Mouse (Mus musculus) Patski (cell line): ENCODE results near the gene Olfr1180. TPM values are rescaled to one million over a fixed set of nuclear protein-coding genes. Genes with fewer than 3 reads are reported as not detected.
"Not testable (repeated sequence)": the region's sequence is repeated elsewhere in the genome, so short reads cannot be mapped to it uniquely, and the experiment has no call there.

Experiments
- ATAC-seq: fragments of 100-300 bp; one replicate; pipeline ENCODE4 v1.8.0; 2021
- CTCF ChIA-PET: fragments of 350-600 bp; sonication (Branson Sonifier 250); formaldehyde crosslinking; loops from one replicate; lab custom pipeline; 2022; ENCODE audit warnings: inconsistent platforms; lab: Charles Lee
- POLR2A ChIA-PET: fragments of 350-600 bp; sonication (Branson Sonifier 250); formaldehyde crosslinking; loops from one replicate; lab custom pipeline; 2022; ENCODE audit warnings: antibody characterized with exemption, inconsistent platforms; lab: Charles Lee
- DNase-seq: peaks from one replicate; pipeline ENCODE4 v3.0.0-alpha.2; 2011; ENCODE audit warnings: low read depth, low spot score
- H3K27me3 ChIP-seq: fragments of 371-371 bp; one replicate; pipeline ENCODE4 v1.5.1; 2021
- CTCF ChIP-seq: fragments of 100-300 bp; IDR thresholded peaks from one replicate; pipeline ENCODE4 v1.5.1; 2021
- in situ Hi-C: fragments of 300-500 bp; cut with MboI; formaldehyde crosslinking; loops from 3 replicates; pipeline ENCODE4 v1.11.1; 2018; ENCODE audit warnings: low pct_unique_long_range_greater_than_20kb, mixed read lengths
- polyA plus RNA-seq: library from polyadenylated mRNA; unstranded; gene quantifications from one replicate; pipeline ENCODE4 v1.2.3, GENCODE M21; 2021

Olfr1180 gene
- not detected for polyA plus RNA-seq

DNA sequence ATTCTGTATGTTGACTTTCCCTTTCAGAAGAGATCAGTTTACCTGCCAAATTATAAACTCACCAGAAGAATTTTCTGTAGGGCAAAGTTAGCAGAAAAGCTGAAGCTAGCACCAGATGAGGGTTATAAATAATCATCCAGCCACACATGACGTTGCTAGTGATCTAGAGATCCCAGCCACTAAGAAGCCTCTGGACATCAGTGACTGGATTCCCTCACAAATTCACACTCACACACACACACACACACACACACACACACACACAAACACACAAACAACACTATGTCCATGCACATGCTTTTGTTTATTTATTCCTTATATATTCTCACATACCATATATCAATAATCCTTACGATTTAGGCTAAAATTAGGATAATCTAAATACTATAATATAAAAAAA lies at the start of gene Olfr1180:
Gene Olfr1180, minus strand, starts transcription at position 101 of the 400 bp plus-strand sequence.
- CTCF ChIA-PET, result no interaction called here
- in situ Hi-C loops, result no loop called here
- ATAC-seq (no peak), DNase-seq (no peak)
- TF ChIP-seq CTCF, result no peak
- POLR2A ChIA-PET, result no interaction called here
- no peaks in the 10 kb centered on the region for H3K27me3 ChIP-seq

DNA sequence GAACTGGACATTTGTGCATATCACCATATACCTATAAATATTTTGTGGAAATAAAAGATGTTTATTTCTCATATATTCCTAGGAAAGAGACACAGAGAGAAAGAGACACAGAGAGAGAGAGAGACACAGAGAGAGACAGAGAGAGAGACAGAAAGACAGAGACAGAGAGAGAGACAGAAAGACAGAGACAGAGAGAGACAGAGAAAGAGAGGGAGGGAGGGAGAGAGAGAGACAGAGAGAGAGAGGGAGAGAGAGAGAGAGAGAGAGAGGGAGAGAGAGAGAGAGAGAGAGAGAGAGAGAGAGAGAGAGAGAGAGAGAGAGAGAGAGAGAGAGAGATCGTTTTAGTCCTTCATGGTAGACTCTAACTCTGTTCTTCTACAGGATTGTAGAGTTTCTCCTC lies 35.6 kb upstream of the Olfr1180 start, which contains the start of gene Olfr1183:
Gene Olfr1183, plus strand, starts transcription at position 301 of the 400 bp plus-strand sequence.
- H3K27me3 ChIP-seq, ATAC-seq, DNase-seq, CTCF ChIA-PET, POLR2A ChIA-PET, in situ Hi-C loops: not testable (repeated sequence)

DNA sequence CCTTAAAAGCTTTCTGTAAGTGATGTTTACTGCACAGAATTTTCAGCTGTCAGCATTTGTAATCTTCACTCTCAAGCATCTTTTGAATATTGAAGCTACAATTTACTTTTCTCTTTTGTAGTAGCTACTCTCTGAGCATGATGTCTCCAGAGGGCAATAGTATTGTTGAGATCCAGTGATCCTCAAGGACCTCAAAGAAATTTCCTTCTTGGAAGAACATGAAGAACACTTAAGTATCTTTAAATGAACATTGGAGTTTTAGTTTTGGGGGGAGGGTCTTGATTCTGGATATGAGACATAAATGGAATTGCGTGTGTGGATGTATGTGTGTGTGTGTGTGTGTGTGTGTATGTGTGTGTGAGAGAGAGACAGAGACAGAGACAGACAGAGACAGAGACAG lies 30.1 kb upstream of the Olfr1180 start, which contains the start of gene Gm13757:
Gene Gm13757, minus strand, starts transcription at position 101 of the 400 bp plus-strand sequence.
- in situ Hi-C loops, result no loop called here
- no peaks in the 10 kb centered on the region for H3K27me3 ChIP-seq
- TF ChIP-seq CTCF, result no peak
- ChIA-PET POLR2A (no interaction called here), CTCF (no interaction called here)
- ATAC-seq (no peak), DNase-seq (no peak)

DNA sequence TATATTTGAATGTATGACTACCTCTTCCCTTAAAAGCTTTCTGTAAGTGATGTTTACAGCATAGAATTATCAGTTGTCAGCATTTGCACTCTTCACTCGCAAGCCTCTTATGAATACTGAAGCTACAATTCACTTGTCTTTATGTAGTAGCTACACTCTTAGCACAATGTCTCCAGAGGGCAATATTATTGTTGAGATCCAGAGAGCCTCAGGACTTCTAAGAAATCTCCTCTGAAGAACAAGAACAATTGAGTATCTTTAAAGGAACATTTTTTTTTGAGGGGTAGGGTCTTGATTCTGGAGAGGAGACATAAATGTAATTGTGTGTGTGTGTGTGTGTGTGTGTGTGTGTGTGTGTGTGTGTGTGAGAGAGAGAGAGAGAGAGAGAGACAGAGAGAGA lies 7.1 kb upstream of the Olfr1180 start, which contains the start of gene Olfr1181:
Gene Olfr1181, minus strand, starts transcription at position 101 of the 400 bp plus-strand sequence.
- no peaks in the 10 kb centered on the region for H3K27me3 ChIP-seq
- TF ChIP-seq CTCF, result no peak
- DNase-seq (no peak), ATAC-seq (no peak)
- in situ Hi-C loops, result no loop called here
- POLR2A ChIA-PET, result no interaction called here
- CTCF ChIA-PET, result no interaction called here

DNA sequence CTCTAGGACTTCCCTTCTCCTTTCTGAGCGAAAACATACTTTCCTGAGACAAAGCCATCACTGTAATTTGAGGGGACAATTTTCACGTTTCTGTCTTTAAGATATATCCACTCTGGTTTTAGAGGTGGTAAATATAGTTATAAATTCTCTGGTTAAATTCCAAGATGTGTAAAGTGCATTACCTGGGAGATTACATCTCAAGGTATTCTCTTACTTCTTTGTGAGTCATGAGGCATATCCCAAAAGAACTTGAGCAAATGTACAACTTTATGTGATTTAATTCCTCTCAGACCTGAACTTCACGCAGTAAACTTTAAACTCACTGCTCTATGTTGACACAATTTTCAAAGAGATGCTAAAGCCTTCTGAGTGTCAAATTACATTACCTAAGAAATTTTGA lies 12.6 kb downstream of the Olfr1180 start, which contains the start of gene Olfr1179:
Gene Olfr1179, minus strand, starts transcription at position 101 of the 400 bp plus-strand sequence.
- in situ Hi-C loops, result no loop called here
- ChIA-PET CTCF (interaction anchor here (1.6 kb wide), 2 partner anchors 8 to 10 kb away, joined by 3 read pairs; no protein-coding TSS in a partner anchor), POLR2A (no interaction called here)
- H3K27me3 ChIP-seq, result no peaks in the 10 kb centered on the region
- no peak for DNase-seq
- no peak for ATAC-seq
- no peak for TF ChIP-seq CTCF

GRCm38 (mm10) chr2:88386762-88387161 lies 32.2 kb downstream of the Olfr1180 start, which contains the start of gene Olfr1178:
TSS of gene Olfr1178 (plus strand) at chr2:88387062.
- in situ Hi-C loops, result no loop called here
- ATAC-seq (no peak), DNase-seq (no peak)
- TF ChIP-seq CTCF, result no peak
- ChIA-PET POLR2A (interaction anchor here (0.5 kb wide), 1 partner anchor 53 kb away, joined by 3 read pairs; no protein-coding TSS in a partner anchor), CTCF (interaction anchor here (1.4 kb wide), 1 partner anchor 19 kb away, joined by 3 read pairs; no protein-coding TSS in a partner anchor)
- no peaks in the 10 kb centered on the region for H3K27me3 ChIP-seq

Other genes starting within 250 kb of the Olfr1180 start
- not detected for gene Olfr1168, start 237.3 kb downstream of the Olfr1180 start, polyA plus RNA-seq
- not detected for gene Olfr1170, start 190.8 kb downstream of the Olfr1180 start, polyA plus RNA-seq
- 0.03 TPM for gene Olfr1173, start 139.3 kb downstream of the Olfr1180 start, polyA plus RNA-seq
- gene Olfr1174-ps, start 104.0 kb downstream of the Olfr1180 start, polyA plus RNA-seq, result not detected
- gene Olfr1175-ps, start 91.9 kb downstream of the Olfr1180 start, polyA plus RNA-seq, result not detected
- gene Olfr1176, start 82.4 kb downstream of the Olfr1180 start, polyA plus RNA-seq, result not detected
- not detected for gene Olfr1177-ps, start 72.7 kb downstream of the Olfr1180 start, polyA plus RNA-seq
- gene Olfr1178, start 32.1 kb downstream of the Olfr1180 start, polyA plus RNA-seq, result not detected
- not detected for gene Olfr1179, start 12.7 kb downstream of the Olfr1180 start, polyA plus RNA-seq
- gene Olfr1181, start 7.0 kb upstream of the Olfr1180 start, polyA plus RNA-seq, result not detected
- not detected for gene Gm13757, start 30.0 kb upstream of the Olfr1180 start, polyA plus RNA-seq
- not detected for gene Olfr1183, start 35.7 kb upstream of the Olfr1180 start, polyA plus RNA-seq
- gene Olfr1184, start 64.4 kb upstream of the Olfr1180 start, polyA plus RNA-seq, result not detected
- not detected for gene Olfr1185-ps1, start 74.2 kb upstream of the Olfr1180 start, polyA plus RNA-seq
- not detected for gene Olfr1186, start 99.4 kb upstream of the Olfr1180 start, polyA plus RNA-seq
- gene Olfr1188, start 137.8 kb upstream of the Olfr1180 start, polyA plus RNA-seq, result not detected
- gene Olfr1189, start 167.3 kb upstream of the Olfr1180 start, polyA plus RNA-seq, result not detected
- not detected for gene Olfr1191-ps1, start 221.4 kb upstream of the Olfr1180 start, polyA plus RNA-seq
- not detected for gene Olfr1192-ps1, start 229.4 kb upstream of the Olfr1180 start, polyA plus RNA-seq